Mouse (Mus musculus) liver, embryonic 14 days (tissue): ENCODE measurements around the gene Vmn2r105. TPM values are rescaled to one million over a fixed set of nuclear protein-coding genes. Genes with fewer than 3 reads are reported as not detected.

ENCODE experiments used
- polyA plus RNA-seq: library from polyadenylated mRNA; depleted of rRNA; stranded (reverse); fragments of >200 nt; gene quantifications from 2 replicates; pipeline ENCODE4 v1.2.3, GENCODE M21; 2012; rRNA removed

Gene Vmn2r105
- polyA plus RNA-seq, result not detected in 2 replicates

GRCm38 (mm10) chr17:20234952-20235351 lies at the start of gene Vmn2r105:
Gene Vmn2r105 (minus strand): TSS chr17:20235052.

GRCm38 (mm10) chr17:20182997-20183396 lies 51.9 kb downstream of the Vmn2r105 start, which contains the start of gene Fpr-rs6:
Gene Fpr-rs6 (minus strand): TSS chr17:20183097.

Other genes with a start within 250 kb of the Vmn2r105 start
- gene Vmn2r104, start 186.7 kb downstream of the Vmn2r105 start, polyA plus RNA-seq, result not detected in 2 replicates
- not detected in 2 replicates for gene Fpr-rs7, start 120.8 kb downstream of the Vmn2r105 start, polyA plus RNA-seq
- gene Fpr-rs6, start 52.0 kb downstream of the Vmn2r105 start, polyA plus RNA-seq, result not detected in 2 replicates
- gene Vmn2r106, start 50.5 kb upstream of the Vmn2r105 start, polyA plus RNA-seq, result not detected in 2 replicates
- gene Vmn2r107, start 110.2 kb upstream of the Vmn2r105 start, polyA plus RNA-seq, result not detected in 2 replicates
- not detected in 2 replicates for gene Vmn1r224, start 179.1 kb upstream of the Vmn2r105 start, polyA plus RNA-seq
- not detected in 2 replicates for gene Vmn2r108, start 246.3 kb upstream of the Vmn2r105 start, polyA plus RNA-seq